Mouse (Mus musculus) liver, embryonic 12.5 days (tissue): Measurements from ENCODE around the gene Mansc4. TPM values are rescaled to one million over a fixed set of nuclear protein-coding genes. Genes with fewer than 3 reads are reported as not detected.
A peak's percentile ranks its signal among the peaks of the same experiment; 100 is the strongest.

Experiments
- ATAC-seq: fragments of 200-750 bp; cut with Nextera tagmentation; 2 replicates; pipeline ENCODE4 v1.8.0; 2017; ENCODE audit warnings: moderate number of reproducible peaks, mild to moderate bottlenecking, moderate library complexity
- H3K27ac ChIP-seq: fragments of 300-500 bp; sonication (generic); 2 replicates; pipeline ENCODE4 v1.5.1; 2016; ENCODE audit warnings: mild to moderate bottlenecking
- H3K27me3 ChIP-seq: fragments of 300-500 bp; sonication (generic); replicated peaks from 2 replicates; pipeline ENCODE4 v1.6.1; 2016; ENCODE audit warnings: mild to moderate bottlenecking, moderate library complexity
- H3K36me3 ChIP-seq: fragments of 300-500 bp; sonication (generic); 2 replicates; pipeline ENCODE4 v1.6.1; 2016; ENCODE audit warnings: mild to moderate bottlenecking, moderate library complexity
- H3K4me1 ChIP-seq: fragments of 300-500 bp; sonication (generic); 2 replicates; pipeline ENCODE4 v1.6.1; 2016
- H3K4me2 ChIP-seq: fragments of 300-500 bp; sonication (generic); 2 replicates; pipeline ENCODE4 v1.6.1; 2016; ENCODE audit warnings: mild to moderate bottlenecking, moderate library complexity
- H3K4me3 ChIP-seq: fragments of 300-500 bp; sonication (generic); 2 replicates; pipeline ENCODE4 v1.5.1; 2016; ENCODE audit warnings: mild to moderate bottlenecking, moderate library complexity
- H3K9ac ChIP-seq: fragments of 300-500 bp; sonication (generic); 2 replicates; pipeline ENCODE4 v1.6.1; 2016; ENCODE audit warnings: mild to moderate bottlenecking, moderate library complexity
- H3K9me3 ChIP-seq: fragments of 300-500 bp; sonication (generic); replicated peaks from 2 replicates; pipeline ENCODE4 v1.6.1; 2016; ENCODE audit warnings: mild to moderate bottlenecking, moderate library complexity
- WGBS: fragments of 180-500 bp; shearing (Covaris S2); methylation state at CpG from one replicate; pipeline ENCODE4 v1.1.7; 2016; ENCODE audit not compliant: insufficient replicate concordance; 5-methylcytosine and 5-hydroxymethylcytosine counted together
- polyA plus RNA-seq: library from polyadenylated mRNA; unstranded; fragments of >200 nt; fragmentation: Nextera tagmentation; extraction: Ambion mirVana; gene quantifications from 2 replicates; pipeline ENCODE4 v1.2.1, GENCODE M21; 2016

Mansc4 gene
- polyA plus RNA-seq: 0.11 and 0.16 TPM in 2 replicates

- no peak within 1 kb of the TSS for H3K9ac ChIP-seq
- no peaks in the 10 kb centered on the region for H3K9me3 ChIP-seq
- H3K4me3 ChIP-seq: no peak within 1 kb of the TSS
- H3K36me3 ChIP-seq: no peaks in the 10 kb centered on the region
- no peak within 1 kb of the TSS for H3K27ac ChIP-seq
- ATAC-seq: no peak
- peaks cover 26% of the 10 kb centered on the region for H3K27me3 ChIP-seq
- WGBS: 19% methylated on average over 20 of the region's 20 CpGs
- peak within 1 kb of the TSS; percentile 19 for H3K4me2 ChIP-seq
- 0 out of 2 replicates have a peak, but pooled peaks cover 10% of the 10 kb centered on the region for H3K4me1 ChIP-seq
Measured at GRCm38 (mm10) chr6:147086594-147087225, at the start of gene Mansc4. Gene Mansc4 (minus strand): TSS chr6:147087032.

- H3K4me3 ChIP-seq: no peak overlapping the region
- H3K27me3 ChIP-seq: no peaks in the 10 kb centered on the region
- no peaks in the 10 kb centered on the region for H3K4me1 ChIP-seq
- WGBS: 77% methylated on average over 10 of the region's 10 CpGs
- no peak overlapping the region for H3K4me2 ChIP-seq
- ATAC-seq: no peak
- no peak overlapping the region for H3K27ac ChIP-seq
- no peak overlapping the region for H3K9ac ChIP-seq
- H3K9me3 ChIP-seq: no peaks in the 10 kb centered on the region
- no peaks in the 10 kb centered on the region for H3K36me3 ChIP-seq
Measured at GRCm38 (mm10) chr6:147127239-147127638, 40.4 kb upstream of the Mansc4 start.

- no peaks in the 10 kb centered on the region for H3K27me3 ChIP-seq
- H3K4me2 ChIP-seq: no peak overlapping the region
- H3K9ac ChIP-seq: no peak overlapping the region
- no peak overlapping the region for H3K27ac ChIP-seq
- H3K4me1 ChIP-seq: no peaks in the 10 kb centered on the region
- 30% methylated on average over 6 of the region's 6 CpGs for WGBS
- no peak overlapping the region for H3K4me3 ChIP-seq
- H3K36me3 ChIP-seq: no peaks in the 10 kb centered on the region
- ATAC-seq: no peak
- no peaks in the 10 kb centered on the region for H3K9me3 ChIP-seq
Measured at GRCm38 (mm10) chr6:147121320-147121719, 34.5 kb upstream of the Mansc4 start.

GRCm38 (mm10) chr6:147118190-147118589 lies 31.4 kb upstream of the Mansc4 start:
- Histone ChIP-seq H3K4me2 (no peak overlapping the region), H3K36me3 (no peaks in the 10 kb centered on the region), H3K4me1 (no peaks in the 10 kb centered on the region), H3K9me3 (no peaks in the 10 kb centered on the region), H3K4me3 (no peak overlapping the region), H3K27me3 (no peaks in the 10 kb centered on the region), H3K27ac (no peak overlapping the region), H3K9ac (no peak overlapping the region)
- ATAC-seq: no peak
- WGBS: 73% methylated on average over 3 of the region's 3 CpGs

- H3K4me1 ChIP-seq: no peaks in the 10 kb centered on the region
- no peak overlapping the region for H3K4me2 ChIP-seq
- no peaks in the 10 kb centered on the region for H3K27me3 ChIP-seq
- WGBS: 77% methylated on average over 7 of the region's 7 CpGs
- H3K9me3 ChIP-seq: no peaks in the 10 kb centered on the region
- H3K9ac ChIP-seq: no peak overlapping the region
- H3K4me3 ChIP-seq: no peak overlapping the region
- peaks cover 3% of the 10 kb centered on the region; the same call in 1 of the 2 replicates for H3K36me3 ChIP-seq
- no peak for ATAC-seq
- no peak overlapping the region for H3K27ac ChIP-seq
Measured at GRCm38 (mm10) chr6:147117764-147118163, 30.9 kb upstream of the Mansc4 start.

- ATAC-seq: 0 out of 2 replicates have a peak, but pooled peaks have one; percentile 42
- H3K4me2 ChIP-seq: no peak overlapping the region
- no peak overlapping the region for H3K27ac ChIP-seq
Measured at GRCm38 (mm10) chr6:147116579-147116978, 29.7 kb upstream of the Mansc4 start.

GRCm38 (mm10) chr6:147109283-147109682 lies 22.5 kb upstream of the Mansc4 start:
- no peak overlapping the region for H3K4me2 ChIP-seq
- no peak overlapping the region for H3K4me3 ChIP-seq
- no peak overlapping the region for H3K9ac ChIP-seq
- WGBS: 79% methylated on average over 7 of the region's 7 CpGs
- no peaks in the 10 kb centered on the region for H3K4me1 ChIP-seq
- no peaks in the 10 kb centered on the region for H3K27me3 ChIP-seq
- H3K36me3 ChIP-seq: peaks cover 77% of the 10 kb centered on the region
- no peak overlapping the region for H3K27ac ChIP-seq
- no peak for ATAC-seq
- H3K9me3 ChIP-seq: no peaks in the 10 kb centered on the region

More at GRCm38 (mm10) chr6:147116579-147116978, 29.7 kb upstream of the Mansc4 start:
- peaks cover 12% of the 10 kb centered on the region for H3K36me3 ChIP-seq
- no peak overlapping the region for H3K4me3 ChIP-seq
- H3K9ac ChIP-seq: no peak overlapping the region
- H3K27me3 ChIP-seq: no peaks in the 10 kb centered on the region
- no peaks in the 10 kb centered on the region for H3K9me3 ChIP-seq
- H3K4me1 ChIP-seq: no peaks in the 10 kb centered on the region
- WGBS: 9% methylated on average over 10 of the region's 10 CpGs

GRCm38 (mm10) chr6:147106716-147107115 lies 19.9 kb upstream of the Mansc4 start:
- peaks cover 88% of the 10 kb centered on the region for H3K36me3 ChIP-seq
- ATAC-seq: no peak
- no peak overlapping the region for H3K27ac ChIP-seq
- H3K4me3 ChIP-seq: no peak overlapping the region
- no peak overlapping the region for H3K9ac ChIP-seq
- 84% methylated on average over 6 of the region's 6 CpGs for WGBS
- H3K9me3 ChIP-seq: no peaks in the 10 kb centered on the region
- H3K27me3 ChIP-seq: no peaks in the 10 kb centered on the region
- no peak overlapping the region for H3K4me2 ChIP-seq
- no peaks in the 10 kb centered on the region for H3K4me1 ChIP-seq

- Histone ChIP-seq H3K4me1 (no peaks in the 10 kb centered on the region), H3K36me3 (peaks cover 79% of the 10 kb centered on the region), H3K4me2 (no peak overlapping the region), H3K27me3 (no peaks in the 10 kb centered on the region), H3K27ac (no peak overlapping the region), H3K4me3 (no peak overlapping the region), H3K9me3 (no peaks in the 10 kb centered on the region), H3K9ac (no peak overlapping the region)
- no peak for ATAC-seq
- 83% methylated on average over 1 of the region's 1 CpGs for WGBS
Measured at GRCm38 (mm10) chr6:147105529-147105928, 18.7 kb upstream of the Mansc4 start.

GRCm38 (mm10) chr6:147102293-147102692 lies 15.5 kb upstream of the Mansc4 start:
- H3K4me3 ChIP-seq: no peak overlapping the region
- no peak for ATAC-seq
- H3K9ac ChIP-seq: no peak overlapping the region
- no peaks in the 10 kb centered on the region for H3K9me3 ChIP-seq
- no peak overlapping the region for H3K4me2 ChIP-seq
- peaks cover 12% of the 10 kb centered on the region for H3K4me1 ChIP-seq
- H3K27me3 ChIP-seq: no peaks in the 10 kb centered on the region
- no peak overlapping the region for H3K27ac ChIP-seq
- peaks cover 68% of the 10 kb centered on the region for H3K36me3 ChIP-seq
- 74% methylated on average over 3 of the region's 3 CpGs for WGBS

- H3K36me3 ChIP-seq: peaks cover 61% of the 10 kb centered on the region
- H3K4me1 ChIP-seq: peaks cover 15% of the 10 kb centered on the region
- no peaks in the 10 kb centered on the region for H3K9me3 ChIP-seq
- no peak overlapping the region for H3K27ac ChIP-seq
- H3K4me3 ChIP-seq: no peak overlapping the region
- H3K27me3 ChIP-seq: no peaks in the 10 kb centered on the region
- H3K4me2 ChIP-seq: no peak overlapping the region
- no peak overlapping the region for H3K9ac ChIP-seq
- ATAC-seq: no peak
- 77% methylated on average over 19 of the region's 19 CpGs for WGBS
Measured at GRCm38 (mm10) chr6:147099458-147100277, 12.8 kb upstream of the Mansc4 start.

GRCm38 (mm10) chr6:147097346-147097929 lies 10.6 kb upstream of the Mansc4 start:
- peaks cover 35% of the 10 kb centered on the region for H3K4me1 ChIP-seq
- ATAC-seq: no peak
- no peak overlapping the region for H3K4me3 ChIP-seq
- peaks cover 52% of the 10 kb centered on the region for H3K36me3 ChIP-seq
- H3K27ac ChIP-seq: no peak overlapping the region
- no peaks in the 10 kb centered on the region for H3K27me3 ChIP-seq
- no peaks in the 10 kb centered on the region for H3K9me3 ChIP-seq
- H3K9ac ChIP-seq: no peak overlapping the region
- 59% methylated on average over 8 of the region's 8 CpGs for WGBS
- H3K4me2 ChIP-seq: no peak overlapping the region
